Mouse (Mus musculus) hindbrain, postnatal 0 days (tissue): Measurements from ENCODE around the gene Map2k6. TPM values are rescaled to one million over a fixed set of nuclear protein-coding genes. Genes with fewer than 3 reads are reported as not detected.

Experiments
- ATAC-seq: fragments of 200-750 bp; cut with Nextera tagmentation; 2 replicates; pipeline ENCODE4 v1.8.0; 2017; ENCODE audit warnings: mild to moderate bottlenecking, moderate TSS enrichment, moderate library complexity
- DNase-seq: peaks from one replicate; pipeline ENCODE4 v3.0.0-alpha.2; 2015; ENCODE audit warnings: low spot score
- H3K27ac ChIP-seq: fragments of 300-500 bp; sonication (generic); 2 replicates; pipeline ENCODE4 v1.5.1; 2014; ENCODE audit warnings: mild to moderate bottlenecking
- H3K27me3 ChIP-seq: fragments of 300-500 bp; sonication (generic); 2 replicates; pipeline ENCODE4 v1.6.1; 2014; ENCODE audit warnings: low read length, mixed read lengths; ENCODE audit not compliant: insufficient read depth
- H3K36me3 ChIP-seq: fragments of 300-500 bp; sonication (generic); 2 replicates; pipeline ENCODE4 v1.6.1; 2014; ENCODE audit warnings: low read length, mixed read lengths; ENCODE audit not compliant: insufficient read depth
- H3K4me1 ChIP-seq: fragments of 300-500 bp; sonication (generic); 2 replicates; pipeline ENCODE4 v1.6.1; 2014; ENCODE audit warnings: antibody characterized with exemption, low read length, mixed read lengths; ENCODE audit not compliant: insufficient read depth
- H3K4me2 ChIP-seq: fragments of 300-500 bp; sonication (generic); 2 replicates; pipeline ENCODE4 v1.6.1; 2014; ENCODE audit warnings: low read depth, mild to moderate bottlenecking, low read length, moderate library complexity, mixed read lengths
- H3K4me3 ChIP-seq: fragments of 300-500 bp; sonication (generic); 2 replicates; pipeline ENCODE4 v1.5.1; 2014; ENCODE audit warnings: low read length
- H3K9ac ChIP-seq: fragments of 300-500 bp; sonication (generic); replicated peaks from 2 replicates; pipeline ENCODE4 v1.6.1; 2014; ENCODE audit warnings: mild to moderate bottlenecking, low read length, moderate library complexity, mixed read lengths
- H3K9me3 ChIP-seq: fragments of 300-500 bp; sonication (generic); 2 replicates; pipeline ENCODE4 v1.6.1; 2016; ENCODE audit warnings: low read length, mixed read lengths
- CTCF ChIP-seq: IDR thresholded peaks from 2 replicates; pipeline ENCODE4 v1.5.1; 2016; ENCODE audit warnings: antibody characterized with exemption, control low read depth, low read depth
- whole genome bisulfite sequencing: fragments of 180-500 bp; shearing (Covaris S2); extraction: QIAGEN DNeasy Blood & Tissue Kit; methylation state at CpG from one replicate; pipeline ENCODE4 v1.1.7; 2014; 5-methylcytosine and 5-hydroxymethylcytosine counted together
- polyA plus RNA-seq: library from polyadenylated mRNA; unstranded; fragments of >200 nt; fragmentation: Nextera tagmentation; extraction: Ambion mirVana; gene quantifications from 2 replicates; pipeline ENCODE4 v1.2.1, GENCODE M21; 2015
- total RNA-seq: library from RNA; depleted of rRNA; stranded (reverse); fragments of >200 nt; gene quantifications from 2 replicates; pipeline ENCODE4 v1.2.3, GENCODE M21; 2014

The Map2k6 gene
- total and polyA plus RNA-seq, 2 experiments from 2014 or later, result 16.3 to 21.2 TPM

DNA sequence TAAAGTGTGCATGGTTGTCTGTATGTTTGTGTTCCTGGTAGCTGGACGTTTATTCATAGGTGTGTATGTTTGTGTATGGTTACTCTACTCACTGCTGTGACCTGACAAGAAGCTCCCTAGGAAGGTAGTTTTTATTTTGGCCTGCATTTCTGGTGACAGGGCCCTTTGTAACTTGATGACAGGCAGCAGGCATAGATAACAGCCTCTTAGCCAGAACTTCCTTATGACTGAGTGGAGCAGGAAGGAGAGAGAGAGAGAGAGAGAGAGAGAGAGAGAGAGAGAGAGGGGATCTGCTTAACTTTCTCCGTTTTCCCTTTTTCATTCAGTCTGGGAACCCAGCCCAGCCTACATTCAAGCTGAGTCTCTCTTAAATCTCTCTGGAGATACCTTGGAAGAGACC is 61.6 kb downstream of the Map2k6 start:
- Histone ChIP-seq H3K9ac (no peak overlapping the region), H3K36me3 (no peaks in the 10 kb centered on the region), H3K9me3 (no peaks in the 10 kb centered on the region), H3K4me1 (peaks cover 5% of the 10 kb centered on the region; the same call in 1 of the 2 replicates), H3K4me2 (no peak overlapping the region), H3K4me3 (no peak overlapping the region), H3K27ac (no peak overlapping the region), H3K27me3 (no peaks in the 10 kb centered on the region)
- 48% methylated on average over 2 of the region's 2 CpGs for WGBS
- no peak for DNase-seq
- no peak for TF ChIP-seq CTCF
- no peak for ATAC-seq

DNA sequence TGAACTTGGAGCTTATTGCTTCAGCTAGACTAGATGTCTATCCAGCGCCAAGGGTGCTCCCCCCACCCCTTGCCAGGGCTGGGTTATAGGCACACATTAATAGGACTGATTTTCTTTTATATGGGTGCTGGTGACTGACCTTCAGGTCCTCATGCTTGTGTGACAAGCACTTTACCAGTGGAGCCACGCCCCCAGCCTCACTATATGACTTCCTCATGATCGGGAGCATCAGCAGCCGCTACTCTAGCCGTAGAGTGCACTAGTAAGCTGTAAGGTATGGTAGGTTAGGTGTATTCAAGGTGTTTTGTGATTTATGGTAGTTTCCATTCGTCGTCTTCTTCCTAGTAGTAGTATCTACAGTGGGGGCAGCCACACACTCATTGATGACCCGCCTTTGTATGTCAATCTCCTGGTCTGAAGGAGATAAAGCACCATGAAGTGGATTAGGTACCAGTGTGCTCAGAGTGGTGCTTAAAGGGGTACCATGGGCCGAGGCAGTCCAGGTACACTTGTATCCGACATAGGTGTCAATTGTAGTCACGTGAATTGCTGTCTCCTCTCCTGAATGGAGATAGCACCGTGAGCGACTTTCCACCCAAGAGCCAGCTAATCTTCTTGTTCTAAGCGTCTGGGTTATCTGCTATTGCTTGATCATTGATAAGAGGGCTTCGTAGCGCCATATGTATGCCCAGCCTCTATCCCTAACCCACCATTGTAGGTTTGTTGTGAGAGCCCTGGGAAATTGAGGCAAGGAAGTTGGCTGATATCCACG is 62.8 kb downstream of the Map2k6 start:
- WGBS, result 98% methylated on average over 17 of the region's 17 CpGs
- DNase-seq, result no peak
- Histone ChIP-seq H3K9ac (no peak overlapping the region), H3K4me1 (peaks cover 5% of the 10 kb centered on the region; the same call in 1 of the 2 replicates), H3K9me3 (no peaks in the 10 kb centered on the region), H3K36me3 (no peaks in the 10 kb centered on the region), H3K27me3 (no peaks in the 10 kb centered on the region), H3K27ac (no peak overlapping the region), H3K4me3 (no peak overlapping the region), H3K4me2 (no peak overlapping the region)
- no peak for ATAC-seq
- no peak for TF ChIP-seq CTCF

DNA sequence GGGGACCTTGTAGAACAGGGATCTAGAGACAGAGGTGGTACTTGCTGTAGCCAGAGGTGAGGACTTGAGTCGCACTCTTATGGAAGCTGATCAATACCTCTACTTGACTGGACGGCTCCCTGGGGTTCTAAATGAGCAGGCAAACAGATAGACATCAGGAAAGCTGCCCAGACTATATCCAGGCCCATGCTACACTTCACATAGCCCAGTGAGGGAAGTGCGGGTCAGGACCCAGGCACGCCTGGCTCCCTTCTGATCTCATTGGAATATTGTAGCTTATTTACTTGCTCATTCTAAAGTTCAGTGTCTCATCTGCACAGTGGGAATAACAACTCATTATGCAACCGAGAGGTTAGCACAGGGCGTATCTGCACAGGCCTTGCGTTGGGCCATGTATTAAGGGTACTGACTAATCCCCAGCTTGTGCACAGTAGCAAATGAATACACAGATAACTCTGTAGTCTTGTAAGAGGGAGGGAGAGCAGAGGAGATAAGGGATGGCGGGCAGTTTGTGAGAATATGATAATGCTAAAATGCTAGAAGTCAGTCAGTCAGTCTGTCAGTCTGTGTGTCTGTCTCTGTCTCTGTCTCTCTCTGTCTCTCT is 64.2 kb downstream of the Map2k6 start:
- H3K4me1 ChIP-seq, result peaks cover 5% of the 10 kb centered on the region; the same call in 1 of the 2 replicates
- H3K27me3 ChIP-seq, result no peaks in the 10 kb centered on the region
- no peak overlapping the region for H3K4me2 ChIP-seq
- TF ChIP-seq CTCF, result no peak
- DNase-seq (no peak), ATAC-seq (no peak)
- 83% methylated on average over 8 of the region's 8 CpGs for WGBS
- H3K9ac ChIP-seq, result no peak overlapping the region
- H3K9me3 ChIP-seq, result no peaks in the 10 kb centered on the region
- H3K4me3 ChIP-seq, result no peak overlapping the region
- no peak overlapping the region for H3K27ac ChIP-seq
- no peaks in the 10 kb centered on the region for H3K36me3 ChIP-seq

DNA sequence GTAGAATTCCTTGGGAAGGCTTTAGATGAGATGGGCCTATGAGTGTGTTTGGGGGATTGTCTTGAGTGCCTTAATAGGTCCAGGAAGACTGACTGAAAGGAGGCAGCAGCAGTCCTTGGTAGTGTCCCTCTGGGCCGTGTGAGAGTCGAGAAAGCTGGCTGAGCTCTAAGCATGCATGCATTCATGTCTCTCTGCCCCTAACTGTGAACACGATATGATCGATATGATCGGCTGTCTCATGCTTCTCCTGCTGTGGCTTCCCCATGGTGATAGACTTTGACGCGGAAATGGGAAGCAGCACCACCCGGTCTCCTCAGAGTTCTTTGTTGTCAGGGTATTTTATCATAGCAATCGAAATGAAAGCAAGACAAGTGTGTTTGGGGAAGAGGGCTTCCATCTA is 64.9 kb downstream of the Map2k6 start:
- no peak for TF ChIP-seq CTCF
- H3K27ac ChIP-seq, result no peak overlapping the region
- ATAC-seq (no peak), DNase-seq (no peak)
- H3K36me3 ChIP-seq, result no peaks in the 10 kb centered on the region
- peaks cover 4% of the 10 kb centered on the region; the same call in 1 of the 2 replicates for H3K4me1 ChIP-seq
- no peak overlapping the region for H3K9ac ChIP-seq
- H3K4me3 ChIP-seq, result no peak overlapping the region
- H3K27me3 ChIP-seq, result no peaks in the 10 kb centered on the region
- whole genome bisulfite sequencing, result 37% methylated on average over 9 of the region's 9 CpGs
- no peak overlapping the region for H3K4me2 ChIP-seq
- no peaks in the 10 kb centered on the region for H3K9me3 ChIP-seq

DNA sequence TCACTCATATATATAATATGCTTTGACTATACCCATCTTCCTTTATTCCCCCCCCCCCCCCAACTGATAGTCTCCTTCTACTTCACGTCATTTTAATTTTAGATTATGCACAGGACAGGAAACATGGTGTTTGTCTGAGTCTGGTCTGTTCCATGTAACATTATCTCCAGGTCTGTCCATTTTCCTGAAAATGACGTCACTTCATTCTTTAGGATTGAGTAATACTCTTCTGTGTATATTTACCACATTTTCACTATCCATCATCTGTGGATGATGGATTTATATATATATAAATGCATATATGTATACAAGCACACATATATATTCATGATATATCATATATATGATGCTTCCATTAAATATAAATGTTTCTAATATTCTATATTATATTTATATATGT is 70.1 kb downstream of the Map2k6 start:
- Histone ChIP-seq H3K4me3 (no peak overlapping the region), H3K4me1 (no peaks in the 10 kb centered on the region), H3K9me3 (no peaks in the 10 kb centered on the region), H3K4me2 (no peak overlapping the region), H3K9ac (no peak overlapping the region), H3K36me3 (no peaks in the 10 kb centered on the region), H3K27ac (no peak overlapping the region), H3K27me3 (no peaks in the 10 kb centered on the region)
- ATAC-seq (no peak), DNase-seq (no peak)
- no peak for TF ChIP-seq CTCF
- WGBS, result 95% methylated on average over 2 of the region's 2 CpGs

DNA sequence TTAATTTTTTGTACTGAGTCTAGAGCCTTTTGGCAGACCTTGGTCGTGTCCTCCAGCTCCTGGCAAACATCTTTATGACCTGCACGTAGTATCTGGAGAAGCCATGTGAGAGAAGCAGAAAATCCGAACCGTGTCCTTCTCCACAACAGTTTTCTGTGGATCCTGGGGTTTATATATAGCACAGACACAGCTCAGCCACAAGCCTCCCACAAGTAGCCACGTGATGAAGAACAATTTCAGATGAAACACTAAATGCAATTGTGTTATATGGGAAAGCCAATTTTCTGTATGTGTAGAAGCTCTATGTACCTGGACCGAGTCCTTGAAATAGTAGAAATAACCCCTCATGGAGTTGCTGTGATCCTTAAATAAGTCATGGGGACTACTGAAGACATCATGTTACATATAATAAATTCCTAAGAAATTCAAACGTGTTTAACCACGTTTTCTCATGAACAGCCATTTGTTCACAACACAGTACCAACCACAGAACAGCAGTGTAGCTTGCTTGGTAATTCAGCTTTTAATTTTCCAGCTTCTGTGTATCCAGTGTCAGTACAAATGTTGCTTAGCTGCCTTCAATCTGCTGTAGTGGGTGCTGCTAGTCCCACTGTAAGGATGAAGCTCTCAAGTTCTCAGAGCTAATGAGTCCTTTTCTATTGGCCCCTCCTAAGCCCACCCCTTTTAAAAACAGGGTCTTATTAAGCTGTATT is 71.8 kb downstream of the Map2k6 start:
- Histone ChIP-seq H3K4me1 (no peaks in the 10 kb centered on the region), H3K4me3 (no peak overlapping the region), H3K9me3 (no peaks in the 10 kb centered on the region), H3K36me3 (no peaks in the 10 kb centered on the region), H3K27me3 (no peaks in the 10 kb centered on the region), H3K4me2 (no peak overlapping the region), H3K27ac (no peak overlapping the region), H3K9ac (no peak overlapping the region)
- TF ChIP-seq CTCF, result no peak
- DNase-seq (no peak), ATAC-seq (no peak)
- 91% methylated on average over 8 of the region's 8 CpGs for WGBS
